Mouse (Mus musculus): ENCODE results near the gene Tcf19.

- TF ChIP-seq CTCF (conservative IDR thresholded peaks at IDR 0.05 in 1 of 2, IDR thresholded peaks at IDR 0.05 in 1 of 2; ENCODE audit: low read depth in 2 of 2, low read length in 2 of 2) (no peak), ETS1 (conservative IDR thresholded peaks at IDR 0.05; ENCODE audit: low read depth, low read length) (no peak)
Observed at GRCm38 (mm10) chr17:35532901-35533300, 16.3 kb upstream of the Tcf19 start, which contains the start of gene Psors1c2.

Measured in CH12.LX (cell line).